Mouse (Mus musculus) liver, postnatal 0 days (tissue): ENCODE data around the gene Stra6. TPM values are rescaled to one million over a fixed set of nuclear protein-coding genes. Genes with fewer than 3 reads are reported as not detected.

ENCODE experiments used
- ATAC-seq: fragments of 200-750 bp; cut with Nextera tagmentation; 2 replicates; pipeline ENCODE4 v1.8.0; 2017; ENCODE audit warnings: mild to moderate bottlenecking, moderate library complexity
- DNase-seq: peaks from one replicate; pipeline ENCODE4 v3.0.0-alpha.2; 2016
- H3K27ac ChIP-seq: fragments of 300-500 bp; sonication (generic); 2 replicates; pipeline ENCODE4 v1.5.1; 2014; ENCODE audit warnings: antibody characterized with exemption, moderate library complexity, mild to moderate bottlenecking, low read depth
- H3K27me3 ChIP-seq: fragments of 300-500 bp; sonication (generic); 2 replicates; pipeline ENCODE4 v1.6.1; 2014; ENCODE audit warnings: low read length, control low read depth, mixed read lengths; ENCODE audit not compliant: insufficient read depth
- H3K36me3 ChIP-seq: fragments of 300-500 bp; sonication (generic); replicated peaks from 2 replicates; pipeline ENCODE4 v1.6.1; 2014; ENCODE audit warnings: mild to moderate bottlenecking, control low read depth, low read length, moderate library complexity, mixed read lengths; ENCODE audit not compliant: insufficient read depth
- H3K4me1 ChIP-seq: fragments of 300-500 bp; sonication (generic); 2 replicates; pipeline ENCODE4 v1.6.1; 2014; ENCODE audit warnings: antibody characterized with exemption, mild to moderate bottlenecking, control low read depth; ENCODE audit not compliant: insufficient read depth
- H3K4me2 ChIP-seq: fragments of 300-500 bp; sonication (generic); 2 replicates; pipeline ENCODE4 v1.6.1; 2014; ENCODE audit warnings: low read depth, mild to moderate bottlenecking, low read length, moderate library complexity, mixed read lengths
- H3K4me3 ChIP-seq: fragments of 300-500 bp; sonication (generic); 2 replicates; pipeline ENCODE4 v1.5.1; 2014; ENCODE audit warnings: low read depth, low read length
- H3K9ac ChIP-seq: fragments of 300-500 bp; sonication (generic); replicated peaks from 2 replicates; pipeline ENCODE4 v1.6.1; 2014; ENCODE audit warnings: mild to moderate bottlenecking, moderate library complexity
- H3K9me3 ChIP-seq: fragments of 300-500 bp; sonication (generic); 2 replicates; pipeline ENCODE4 v1.6.1; 2016; ENCODE audit warnings: mild to moderate bottlenecking, control low read depth, low read length, mixed read lengths
- CTCF ChIP-seq: sonication (generic); IDR thresholded peaks from 2 replicates; pipeline ENCODE4 v1.5.1; 2016; ENCODE audit warnings: antibody characterized with exemption, low read depth
- EP300 ChIP-seq: IDR thresholded peaks from 2 replicates; pipeline ENCODE4 v1.6.1; 2016; ENCODE audit warnings: antibody characterized with exemption, low read depth, mild to moderate bottlenecking
- WGBS: fragments of 180-500 bp; shearing (Covaris S2); extraction: QIAGEN DNeasy Blood & Tissue Kit; methylation state at CpG from one replicate; pipeline ENCODE4 v1.1.7; 2014; ENCODE audit not compliant: insufficient replicate concordance; 5-methylcytosine and 5-hydroxymethylcytosine counted together
- polyA plus RNA-seq: library from polyadenylated mRNA; unstranded; fragments of >200 nt; fragmentation: Nextera tagmentation; extraction: Ambion mirVana; gene quantifications from 2 replicates; pipeline ENCODE4 v1.2.1, GENCODE M21; 2015

Gene Stra6
- polyA plus RNA-seq, 1 experiment from 2014 or later: not detected

DNA sequence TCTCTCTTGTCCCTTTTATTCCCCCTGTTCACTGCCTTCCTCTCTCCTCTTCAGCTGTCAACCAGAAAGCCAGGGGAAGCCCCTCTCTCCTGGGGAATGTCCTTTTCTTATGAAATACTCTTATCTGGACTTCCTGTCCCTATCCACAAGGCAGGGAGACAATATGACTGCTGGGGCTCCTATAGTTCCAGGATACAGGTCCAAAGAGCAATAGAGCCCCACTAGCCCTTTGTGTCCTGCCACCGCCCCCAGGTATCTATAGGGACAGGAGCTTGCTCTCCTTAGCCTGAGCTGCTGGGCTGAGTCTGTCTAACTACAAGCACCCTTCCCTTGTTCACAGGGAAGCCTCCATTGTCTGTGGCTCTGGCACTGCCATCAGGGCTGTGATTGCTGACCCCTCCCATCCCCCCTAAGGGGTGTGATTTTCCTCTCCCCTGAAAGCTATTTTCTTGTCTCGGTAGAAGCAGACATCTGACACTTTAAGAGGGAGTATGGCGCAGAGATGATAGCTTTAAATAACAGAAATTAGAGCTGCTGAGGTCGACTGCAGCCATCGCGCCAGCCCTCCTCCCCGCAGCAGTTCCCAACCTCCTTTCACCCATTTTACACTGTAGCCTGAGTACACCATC is 51.8 kb downstream of the Stra6 start:
- no peak overlapping the region for H3K4me2 ChIP-seq
- no peak for DNase-seq

DNA sequence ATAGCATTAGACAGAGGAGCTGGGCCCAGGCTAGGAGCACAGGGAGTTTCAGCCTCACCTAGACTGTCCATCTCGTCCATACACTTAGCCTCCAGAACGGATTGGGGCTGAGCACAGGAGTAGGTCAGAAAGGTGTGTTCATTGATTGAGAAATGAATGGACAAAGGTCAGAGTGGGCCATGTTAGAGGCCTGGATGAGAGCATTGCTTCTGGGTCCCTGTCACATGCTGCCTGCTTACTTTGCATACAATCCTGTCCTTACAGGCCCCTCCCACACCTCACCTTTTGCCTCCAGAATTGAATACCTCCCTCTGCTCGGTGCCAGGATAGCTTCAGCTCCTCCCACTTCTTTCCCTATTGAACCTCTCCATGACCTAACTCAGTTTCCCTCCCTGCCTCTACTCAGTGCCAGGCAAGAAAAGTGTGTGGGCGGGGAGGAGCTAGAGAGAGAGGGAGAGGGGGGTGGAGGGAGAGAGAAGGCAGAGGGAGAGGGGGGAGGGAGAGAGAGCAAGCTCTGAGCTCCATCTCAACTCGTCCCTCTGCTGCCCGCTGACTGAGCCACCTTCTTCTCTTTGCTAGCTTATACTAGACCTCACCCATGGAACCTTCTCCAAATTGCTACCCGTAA is 52.5 kb downstream of the Stra6 start:
- peak; percentile 93 for ATAC-seq
- Histone ChIP-seq H3K4me3 (no peak overlapping the region), H3K36me3 (no peaks in the 10 kb centered on the region), H3K9me3 (no peaks in the 10 kb centered on the region), H3K9ac (no peak overlapping the region), H3K4me1 (peaks cover 3% of the 10 kb centered on the region), H3K27ac (no peak overlapping the region), H3K4me2 (no peak overlapping the region), H3K27me3 (peaks cover 33% of the 10 kb centered on the region)
- TF ChIP-seq CTCF (no peak), EP300 (no peak)
- 33% methylated on average over 7 of the region's 7 CpGs for WGBS
- no peak for DNase-seq

More for the DNA sequence above, 51.8 kb downstream of the Stra6 start:
- Histone ChIP-seq H3K27ac (no peak overlapping the region), H3K4me1 (peaks cover 3% of the 10 kb centered on the region), H3K27me3 (peaks cover 33% of the 10 kb centered on the region), H3K4me3 (no peak overlapping the region), H3K36me3 (no peaks in the 10 kb centered on the region), H3K9me3 (no peaks in the 10 kb centered on the region), H3K9ac (no peak overlapping the region)
- TF ChIP-seq CTCF: no peak
- no peak for TF ChIP-seq EP300
- ATAC-seq: no peak; the same call in 1 of the 2 replicates
- WGBS: 23% methylated on average over 7 of the region's 7 CpGs

DNA sequence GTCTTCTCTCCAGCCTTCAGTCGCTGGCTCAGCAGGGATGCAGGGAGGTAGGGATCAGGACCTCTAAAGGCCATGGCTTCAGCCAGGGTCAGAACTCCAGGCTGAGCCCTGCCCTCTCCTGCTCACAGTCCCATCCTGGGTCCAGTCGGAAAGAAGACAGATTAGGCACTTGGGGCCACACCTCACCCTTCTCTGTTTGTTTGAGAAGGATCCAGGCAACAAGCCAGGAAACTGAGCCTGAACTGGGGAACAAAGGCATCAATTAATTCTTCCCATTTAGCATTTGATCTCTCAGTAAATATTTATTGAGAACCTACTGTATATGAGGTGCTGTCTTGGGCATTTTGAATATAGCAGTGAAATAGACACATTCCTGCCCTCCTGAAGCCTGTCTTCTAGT is 55.1 kb downstream of the Stra6 start, which contains the start of gene Ccdc33:
Ccdc33 (minus strand) TSS at position 153 of the 400 bp plus-strand sequence.
- Histone ChIP-seq H3K36me3 (no peaks in the 10 kb centered on the region), H3K9ac (no peak within 1 kb of the TSS), H3K27me3 (peaks cover 17% of the 10 kb centered on the region), H3K4me1 (peaks cover 3% of the 10 kb centered on the region), H3K4me3 (no peak within 1 kb of the TSS), H3K4me2 (no peak within 1 kb of the TSS), H3K9me3 (no peaks in the 10 kb centered on the region), H3K27ac (no peak within 1 kb of the TSS)
- ATAC-seq (no peak), DNase-seq (no peak)
- 42% methylated on average over 2 of the region's 2 CpGs for WGBS
- no peak for TF ChIP-seq EP300
- no peak for TF ChIP-seq CTCF

DNA sequence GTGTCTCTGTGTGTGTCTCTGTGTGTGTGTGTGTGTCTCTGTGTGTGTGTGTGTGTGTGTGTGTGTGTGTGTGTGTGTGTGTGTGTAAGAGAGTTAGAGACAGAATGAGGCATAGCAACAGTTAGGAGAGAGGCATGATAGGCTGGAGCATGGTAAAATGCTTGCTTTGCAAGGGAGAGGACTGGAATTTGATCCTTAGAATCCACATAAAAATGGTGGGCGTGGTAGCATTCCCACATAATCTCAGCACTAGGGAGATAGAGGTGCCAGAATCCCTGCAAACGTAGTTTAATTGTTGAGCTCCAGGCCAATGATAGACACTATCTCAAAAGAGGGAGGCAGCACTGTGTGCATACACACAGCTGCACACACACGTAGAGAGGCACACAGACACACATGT is 61.5 kb downstream of the Stra6 start:
- 55% methylated on average over 3 of the region's 3 CpGs for WGBS
- TF ChIP-seq EP300 (no peak), CTCF (no peak)
- Histone ChIP-seq H3K9ac (no peak overlapping the region), H3K27me3 (peaks cover 17% of the 10 kb centered on the region), H3K4me2 (no peak overlapping the region), H3K36me3 (no peaks in the 10 kb centered on the region), H3K9me3 (no peaks in the 10 kb centered on the region), H3K4me1 (no peaks in the 10 kb centered on the region), H3K27ac (no peak overlapping the region), H3K4me3 (no peak overlapping the region)
- DNase-seq (no peak), ATAC-seq (no peak)

DNA sequence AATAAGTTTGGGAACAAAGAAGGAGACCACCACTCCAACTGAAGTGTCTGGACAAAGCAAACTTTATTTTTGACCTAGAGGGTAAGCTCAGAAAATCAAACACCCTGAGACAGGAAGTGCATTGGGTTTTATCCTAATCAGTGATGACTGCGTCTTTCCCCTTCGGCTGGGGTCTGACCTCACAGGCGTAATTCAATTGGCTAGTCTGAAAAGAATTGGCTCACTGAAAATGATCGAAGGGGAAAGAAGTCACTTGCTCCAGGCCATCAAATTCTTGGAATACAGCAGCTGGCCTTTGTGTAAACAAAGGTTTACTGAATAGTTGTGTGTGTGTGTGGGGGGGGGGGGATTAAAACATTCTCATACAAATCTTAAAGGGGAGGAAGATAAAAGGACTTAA is 62.2 kb downstream of the Stra6 start:
- Histone ChIP-seq H3K36me3 (no peaks in the 10 kb centered on the region), H3K4me2 (no peak overlapping the region), H3K9me3 (no peaks in the 10 kb centered on the region), H3K4me3 (no peak overlapping the region), H3K27me3 (peaks cover 21% of the 10 kb centered on the region), H3K9ac (no peak overlapping the region), H3K4me1 (no peaks in the 10 kb centered on the region), H3K27ac (no peak overlapping the region)
- 40% methylated on average over 4 of the region's 4 CpGs for WGBS
- ATAC-seq (no peak), DNase-seq (no peak)
- TF ChIP-seq EP300 (no peak), CTCF (no peak)

DNA sequence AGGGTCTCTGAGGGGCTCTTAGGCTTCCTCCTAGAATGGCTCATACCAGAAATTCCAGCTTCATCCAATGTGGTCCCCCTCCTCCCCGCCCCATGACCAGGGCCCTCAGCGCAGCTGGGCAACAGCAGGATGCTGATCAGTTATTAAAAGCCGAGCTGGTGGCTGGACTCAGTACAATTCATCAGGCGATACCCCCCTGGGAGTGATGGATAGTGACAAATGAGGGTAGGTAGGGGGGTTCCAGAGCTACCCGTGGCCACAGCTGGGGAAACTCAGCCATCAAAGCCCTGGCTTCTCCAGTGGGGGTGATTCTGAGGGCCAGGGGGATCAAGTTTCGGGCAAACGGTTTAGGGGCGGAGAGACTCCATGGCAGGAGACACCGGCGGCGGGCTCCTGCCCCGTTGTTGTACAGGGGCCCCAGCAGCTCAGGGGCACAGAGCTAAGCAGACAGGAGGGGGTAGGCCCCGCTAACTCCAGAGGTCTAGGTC is 65.4 kb downstream of the Stra6 start:
- Histone ChIP-seq H3K9me3 (no peaks in the 10 kb centered on the region), H3K4me3 (no peak overlapping the region), H3K4me2 (no peak overlapping the region), H3K36me3 (no peaks in the 10 kb centered on the region), H3K4me1 (no peaks in the 10 kb centered on the region), H3K9ac (no peak overlapping the region), H3K27me3 (peaks cover 39% of the 10 kb centered on the region), H3K27ac (no peak overlapping the region)
- DNase-seq (no peak), ATAC-seq (no peak)
- TF ChIP-seq CTCF (no peak), EP300 (no peak)
- WGBS: 23% methylated on average over 13 of the region's 13 CpGs
